Mouse (Mus musculus) monocyte, adult 2 months (primary cell): ENCODE results near the gene Aldh9a1.
"Not testable (repeated sequence)": the region's sequence is repeated elsewhere in the genome, so short reads cannot be mapped to it uniquely, and the experiment has no call there.

Source experiments
- DNase-seq, 2 experiments: peaks; one replicate each; pipeline ENCODE4 v3.0.0; 2022; ENCODE audit warnings: low spot score in 2 of 2, low read depth in 1 of 2

Aldh9a1 gene

DNA sequence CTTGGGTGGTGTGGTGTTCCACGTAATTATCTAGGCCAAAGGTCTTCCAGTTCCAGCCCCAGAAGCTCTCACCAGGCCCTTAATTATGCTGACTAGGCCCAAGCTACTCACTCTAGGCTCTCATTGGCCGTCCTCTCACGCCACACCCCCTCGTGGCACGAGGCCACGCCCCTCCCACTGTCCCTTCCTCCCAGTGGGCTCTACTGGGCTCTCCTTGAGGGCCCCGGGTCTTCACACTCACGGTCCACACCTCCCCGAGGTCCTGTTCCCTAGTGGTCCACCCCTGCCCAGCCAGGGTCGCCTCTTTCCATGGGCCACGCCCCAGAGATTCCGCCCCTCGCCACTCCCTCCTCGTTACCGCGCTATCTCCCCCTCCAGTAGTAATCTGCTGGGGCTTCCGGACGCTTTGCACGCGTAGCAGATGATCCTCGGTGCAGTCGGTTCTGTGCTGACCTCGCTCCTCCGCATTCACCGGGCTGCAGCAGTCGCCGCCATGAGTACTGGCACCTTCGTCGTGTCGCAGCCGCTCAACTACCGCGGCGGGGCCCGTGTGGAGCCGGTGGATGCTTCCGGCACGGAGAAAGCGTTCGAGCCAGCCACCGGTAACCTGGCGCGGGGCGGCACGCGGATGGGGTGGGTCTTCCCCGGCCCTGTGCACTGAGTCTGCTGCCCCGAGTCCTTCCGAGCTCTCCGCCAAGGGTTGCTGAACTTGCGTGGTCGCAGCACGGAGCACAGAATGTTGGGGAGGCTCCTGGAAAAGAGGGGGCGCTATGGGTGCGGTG, at the start of gene Aldh9a1:
Gene Aldh9a1 (plus strand): TSS at position 177 of the 782 bp plus-strand sequence.
- peak; percentile 69 to 81 for DNase-seq

GRCm38 (mm10) chr1:167300122-167300521, 49.7 kb upstream of the Aldh9a1 start:
- DNase-seq: no peak

DNA sequence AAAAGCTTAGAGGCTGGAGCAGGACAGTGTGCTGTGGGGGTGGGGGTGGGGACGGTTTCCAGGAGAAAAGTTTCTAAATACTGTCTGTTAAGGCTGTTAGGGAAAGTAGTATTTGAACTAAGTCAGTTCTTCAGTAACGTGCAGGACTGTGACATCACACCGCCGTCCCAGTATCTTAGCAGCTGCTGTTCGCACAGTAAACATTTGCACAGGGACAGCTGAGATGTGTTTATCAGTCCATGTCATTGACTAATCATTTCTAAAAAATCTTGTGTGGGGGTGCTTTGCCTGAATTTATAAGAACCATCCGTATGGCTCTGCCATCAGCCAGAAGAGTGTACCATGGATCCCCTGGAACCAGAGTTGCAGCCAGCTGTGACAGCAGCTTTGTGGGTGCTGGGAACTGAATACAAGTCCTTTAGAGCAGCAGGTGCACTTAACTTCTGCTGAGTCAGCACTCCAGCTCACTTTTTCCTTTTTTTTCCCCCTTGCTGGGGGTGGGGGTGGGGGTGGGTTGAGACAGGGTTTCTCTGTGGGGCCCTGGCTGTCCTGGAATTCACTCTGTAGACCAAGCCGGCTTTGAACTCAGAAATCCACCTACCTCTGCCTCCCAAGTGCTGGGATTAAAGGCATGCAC, 44.2 kb upstream of the Aldh9a1 start:
- no peak for DNase-seq

DNA sequence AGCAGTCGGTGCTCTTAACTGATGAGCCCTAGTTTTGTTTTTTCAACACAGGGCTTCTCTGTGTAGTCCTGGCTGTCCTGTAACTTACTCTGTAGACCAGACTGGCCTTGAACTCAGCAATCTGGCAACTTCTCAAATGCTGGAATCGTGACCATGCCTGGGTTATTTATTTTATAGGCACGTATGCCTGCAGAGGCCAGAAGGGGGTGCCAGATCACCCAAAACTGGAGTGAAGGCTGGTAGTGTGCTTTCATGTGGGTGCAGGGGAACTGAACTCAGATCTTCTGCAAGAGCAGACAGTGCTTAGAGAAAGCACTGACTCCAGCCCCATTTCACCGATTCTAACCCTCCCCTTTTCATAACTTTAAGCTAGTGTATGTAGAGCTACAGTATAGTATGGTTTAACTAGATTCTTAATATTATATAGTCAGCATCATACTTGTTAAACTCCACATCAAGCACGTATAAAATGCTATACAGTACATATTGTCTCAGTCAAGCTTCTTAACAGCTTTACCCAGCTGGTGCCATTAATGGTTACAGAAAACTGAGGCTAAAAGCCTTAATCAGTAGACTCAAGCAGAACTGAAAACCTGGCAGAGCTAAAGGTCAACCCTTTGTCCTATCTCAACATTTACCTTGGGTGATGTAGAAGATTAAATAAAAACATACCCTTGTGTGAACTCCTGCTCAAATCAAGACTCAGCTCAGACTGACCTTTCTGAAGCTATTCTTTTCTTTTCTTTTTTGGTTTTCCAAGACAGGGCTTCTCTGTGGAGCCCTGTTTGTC, 43.1 kb upstream of the Aldh9a1 start:
- peak; percentile 48 to 67 for DNase-seq

DNA sequence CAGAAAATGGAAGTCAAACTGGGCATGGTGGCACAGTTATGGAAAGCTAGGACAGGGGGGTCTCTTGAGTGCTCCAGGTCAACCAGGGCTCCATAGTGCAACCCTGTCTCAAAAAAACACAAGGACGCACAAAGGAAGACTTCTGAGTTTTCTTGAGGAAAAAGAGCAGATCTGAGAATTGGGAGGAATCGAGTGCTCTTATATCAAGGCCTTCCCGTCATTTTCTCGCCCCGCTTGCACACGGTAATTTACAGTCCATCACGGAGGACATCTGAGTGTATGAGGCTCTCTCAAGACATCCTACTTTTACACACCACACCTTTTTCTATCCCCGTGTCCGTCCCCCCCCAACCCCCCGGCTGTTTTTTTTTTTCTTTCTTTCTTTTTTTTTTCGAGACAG, 42.1 kb upstream of the Aldh9a1 start:
- DNase-seq: no peak

DNA sequence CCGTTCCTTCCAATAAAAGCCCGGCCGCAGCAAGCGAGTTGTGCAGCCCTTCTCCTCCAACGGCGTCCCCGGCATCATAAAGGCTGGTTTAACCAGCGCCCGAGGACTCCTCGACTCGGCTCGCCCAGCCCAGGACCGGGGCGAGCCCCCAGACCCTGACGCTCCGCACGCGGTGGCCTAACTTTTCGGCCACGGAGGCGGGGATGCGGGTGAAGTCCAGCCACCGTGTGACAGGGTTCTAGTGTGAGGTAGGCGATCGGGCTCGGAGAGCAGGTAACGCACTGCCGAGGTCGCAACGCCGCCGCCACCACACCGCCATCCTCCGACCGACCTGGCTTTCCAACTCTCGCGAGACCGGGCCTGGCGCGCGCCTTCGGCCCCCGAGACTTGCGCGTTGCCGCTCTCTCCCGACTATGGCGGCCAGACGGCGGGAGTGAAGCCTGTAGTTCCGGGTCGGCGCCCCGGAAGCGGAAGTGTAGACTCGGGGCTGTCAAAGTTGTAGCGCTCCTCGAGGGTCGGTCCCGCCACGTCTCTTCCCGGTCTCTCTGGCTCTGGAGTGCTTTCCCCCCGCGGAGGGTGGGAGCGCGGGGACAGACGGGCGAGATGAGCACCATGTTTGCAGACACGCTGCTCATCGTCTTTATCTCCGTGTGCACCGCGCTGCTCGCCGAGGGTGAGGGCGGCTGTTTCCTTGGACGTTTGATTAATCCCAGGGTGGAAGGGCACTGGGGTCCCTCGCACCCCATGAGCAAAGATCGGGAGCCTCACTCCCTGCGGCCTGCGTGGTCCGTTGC, 41.3 kb upstream of the Aldh9a1 start, which contains the start of gene Tmco1:
Gene Tmco1 (plus strand): TSS at position 118 of the 794 bp plus-strand sequence.
- DNase-seq: peak; percentile 89 to 97

- no peak for DNase-seq
These were observed 37.4 kb upstream of the Aldh9a1 start for GRCm38 (mm10) chr1:167312367-167312766.

- DNase-seq: no peak
These were observed 36.6 kb upstream of the Aldh9a1 start for GRCm38 (mm10) chr1:167313220-167313619.

DNA sequence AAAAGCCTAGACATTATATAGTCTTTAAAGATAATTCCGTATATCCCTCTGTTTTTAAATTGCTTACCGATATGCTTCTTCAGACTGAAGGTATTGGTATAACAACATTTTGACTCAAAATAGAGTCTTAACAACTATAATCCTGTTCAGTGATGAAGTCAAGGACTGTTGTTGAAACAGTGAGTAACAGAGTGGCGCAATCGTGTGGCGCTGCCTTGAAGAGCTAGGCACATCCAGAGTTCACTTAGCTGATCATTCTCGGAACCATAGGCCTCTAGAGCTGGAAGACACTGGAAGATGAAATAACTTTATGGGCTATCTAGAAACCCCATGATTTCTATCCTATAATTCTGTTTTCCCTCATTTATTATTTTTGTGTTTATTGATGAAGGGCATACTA, 28.1 kb upstream of the Aldh9a1 start:
- DNase-seq: no peak

DNA sequence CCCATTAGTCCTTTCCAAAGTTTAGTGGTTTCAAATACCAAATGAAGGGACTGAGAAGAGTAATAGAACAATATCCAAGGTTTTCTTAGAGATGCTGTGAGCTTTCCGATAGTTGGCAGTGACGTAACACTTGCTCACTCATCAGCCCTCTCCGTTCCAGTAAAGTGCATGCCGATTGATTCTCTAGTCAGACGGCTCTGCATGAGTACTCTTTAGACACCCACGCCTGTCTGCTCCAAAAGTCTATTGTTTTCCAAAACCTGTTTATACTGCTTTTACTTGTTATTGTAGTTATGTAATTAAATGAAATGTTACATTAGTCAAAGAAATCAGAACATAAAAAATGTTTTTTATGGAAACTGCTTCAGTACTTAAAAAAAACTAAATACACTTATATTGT, 21.0 kb upstream of the Aldh9a1 start:
- DNase-seq: no peak

DNA sequence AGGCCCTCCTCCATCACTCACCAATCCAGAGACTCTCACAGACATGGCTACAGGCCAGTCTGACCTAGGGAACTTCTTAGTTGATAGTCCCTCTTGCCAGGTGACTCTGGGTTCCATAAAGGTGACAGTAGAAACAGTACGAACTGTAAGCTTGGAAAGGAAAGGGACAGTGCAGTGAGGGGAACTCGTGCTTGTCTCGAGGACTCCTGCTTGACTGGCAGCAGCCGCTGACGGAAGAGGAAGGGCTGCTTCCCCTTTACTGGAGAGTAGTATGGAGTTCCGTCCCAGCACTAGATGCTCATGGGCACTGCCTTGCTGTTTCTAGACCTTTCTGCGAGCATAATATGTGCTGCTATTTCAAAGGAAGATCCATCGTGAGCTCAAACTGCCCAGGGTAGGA, 18.7 kb upstream of the Aldh9a1 start:
- DNase-seq: peak in 1 of 2 experiments; percentile 52

DNA sequence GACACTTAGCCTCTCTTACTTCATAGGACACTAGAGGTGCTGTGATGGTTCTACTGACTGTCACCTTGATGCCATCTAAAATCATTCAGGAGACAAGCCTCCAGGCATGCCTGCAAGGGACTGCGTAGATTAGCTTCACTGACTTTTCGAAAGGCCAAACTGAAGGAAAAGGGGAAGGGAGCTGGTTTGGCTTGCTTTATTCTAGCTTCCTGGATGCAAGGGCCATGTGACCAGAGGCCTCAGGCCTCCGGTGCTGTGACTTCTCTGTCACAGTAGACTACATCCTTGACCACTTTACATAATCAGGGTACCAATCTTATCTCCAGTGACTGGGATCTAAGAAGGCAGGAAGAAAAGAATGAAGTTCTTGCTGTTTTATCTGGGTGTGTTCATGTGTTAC, 13.4 kb upstream of the Aldh9a1 start:
- peak in 1 of 2 experiments; percentile 11 for DNase-seq

GRCm38 (mm10) chr1:167337463-167338095, 12.2 kb upstream of the Aldh9a1 start:
- DNase-seq: peak; percentile 28 to 61

DNA sequence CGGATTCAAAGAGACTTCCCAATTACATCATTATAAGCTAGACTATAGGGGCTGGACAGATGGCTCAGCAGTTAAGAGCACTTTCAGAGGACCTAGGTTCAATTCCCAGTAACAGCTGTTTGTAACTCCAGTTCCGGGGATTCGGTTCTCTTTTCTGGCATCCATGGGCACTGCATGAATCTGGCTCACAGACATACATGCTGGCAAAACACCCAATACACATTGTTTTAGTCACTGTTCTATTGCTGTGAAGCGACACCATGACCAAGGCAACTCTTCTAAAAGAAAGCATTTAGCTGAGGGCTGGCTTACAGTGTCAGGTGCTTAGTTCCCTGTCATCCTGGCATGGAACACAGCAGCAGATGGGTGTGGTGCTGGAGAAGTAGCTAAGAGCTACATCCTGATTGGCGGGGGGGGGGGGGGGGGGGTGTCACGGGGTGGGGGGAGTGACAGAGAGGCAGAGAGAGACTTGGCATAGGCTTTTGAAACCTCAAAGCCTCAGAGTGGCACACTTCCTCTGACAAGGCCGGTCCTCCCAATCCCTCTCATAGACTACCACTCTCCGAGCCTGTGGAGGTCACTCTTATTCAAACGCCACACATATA, 10.5 kb upstream of the Aldh9a1 start:
- peak; percentile 31 to 37 for DNase-seq

- DNase-seq: no peak
These were observed 9.5 kb upstream of the Aldh9a1 start for GRCm38 (mm10) chr1:167340111-167340787.

GRCm38 (mm10) chr1:167340910-167341528, 8.8 kb upstream of the Aldh9a1 start:
- DNase-seq: no peak

- no peak for DNase-seq
These were observed 7.0 kb upstream of the Aldh9a1 start for GRCm38 (mm10) chr1:167342831-167343230.

GRCm38 (mm10) chr1:167345994-167346520, 3.7 kb upstream of the Aldh9a1 start:
- DNase-seq: not testable (repeated sequence)

DNA sequence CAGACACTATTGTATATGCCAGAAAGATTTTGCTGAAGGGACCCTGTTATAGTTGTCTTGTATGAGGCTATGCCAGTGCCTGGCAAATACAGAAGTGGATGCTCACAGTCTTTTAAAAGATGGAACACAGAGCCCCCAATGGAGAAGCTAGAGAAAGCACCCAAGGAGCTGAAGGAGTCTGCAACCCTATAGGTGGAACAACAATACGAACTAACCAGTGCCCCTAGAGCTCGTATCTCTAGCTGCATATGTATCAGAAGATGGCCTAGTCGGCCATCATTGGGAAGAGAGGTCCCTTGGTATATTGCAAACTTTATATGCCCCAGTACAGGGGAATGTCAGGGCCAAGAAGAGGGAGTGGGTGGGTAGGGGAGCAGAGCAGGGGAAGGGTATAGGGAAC, 585 bp upstream of the Aldh9a1 start:
- not testable (repeated sequence) for DNase-seq
